Mouse (Mus musculus): ENCODE data around the gene Cpt2.

The Cpt2 gene

DNA sequence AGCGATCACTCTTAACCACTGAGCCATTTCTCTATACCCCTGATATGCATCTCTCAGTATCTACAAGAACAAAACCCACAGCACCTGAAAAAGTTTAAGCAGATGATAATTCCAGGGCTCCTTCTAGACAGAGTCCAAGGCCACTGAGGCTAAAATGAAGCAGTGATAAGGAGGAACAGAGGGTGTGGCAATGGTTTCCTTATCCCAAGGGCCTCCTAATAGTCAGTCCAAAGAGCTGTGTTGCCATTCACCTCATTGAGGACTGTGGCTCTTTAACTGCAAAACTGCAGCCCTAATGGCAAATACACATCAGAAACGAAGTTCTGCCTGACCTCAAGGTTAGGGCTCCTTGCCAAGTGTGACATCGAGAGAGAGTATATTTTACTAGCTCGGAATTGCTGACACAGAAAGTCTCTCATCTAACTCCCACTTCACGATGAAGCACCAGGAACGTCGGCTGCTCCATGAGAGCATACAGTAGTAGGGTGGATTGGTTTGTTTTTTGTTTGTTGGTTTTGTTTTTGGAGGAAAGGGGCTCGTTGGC, 2.2 kb downstream of the Cpt2 start:
- DNase-seq (ENCODE audit: low spot score) = peak; percentile 25

DNA sequence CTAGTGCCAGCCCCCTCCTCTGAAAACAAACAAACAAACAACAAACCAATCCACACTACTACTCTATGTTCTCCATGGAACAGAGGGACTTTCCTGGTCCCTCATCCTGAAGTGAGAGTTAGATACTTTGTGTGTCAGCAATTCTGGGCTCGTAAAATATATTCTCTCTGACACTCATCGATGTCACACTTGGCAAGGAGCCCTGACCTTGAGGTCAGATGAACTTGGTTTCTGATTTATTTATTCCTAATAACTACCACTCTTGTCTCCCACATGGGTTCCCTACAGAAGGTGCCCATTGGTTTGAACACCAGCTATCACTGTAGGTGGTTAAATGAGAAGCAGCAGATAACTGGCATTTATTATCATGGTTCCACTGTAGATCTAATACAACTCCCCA, 3.1 kb downstream of the Cpt2 start:
- DNase-seq (ENCODE audit: low spot score) = no peak

DNA sequence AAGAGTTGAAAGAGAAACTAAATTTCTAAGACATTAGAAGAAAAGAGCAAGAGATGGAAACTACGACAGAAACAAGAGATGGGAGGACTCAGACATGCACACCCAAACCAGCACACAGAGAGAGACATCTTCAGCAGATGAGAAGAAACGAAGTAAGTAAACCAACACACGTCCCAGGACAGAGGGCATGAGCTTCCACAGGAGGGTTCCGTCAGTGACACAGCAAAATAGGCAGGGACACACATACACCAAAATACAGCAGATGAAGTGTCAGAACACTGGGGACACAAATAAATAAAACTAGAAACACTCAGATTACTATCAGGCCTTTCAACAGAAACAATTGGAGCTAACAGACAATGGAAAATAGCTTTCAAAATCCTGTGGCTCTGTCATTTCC, 13.4 kb downstream of the Cpt2 start:
- DNase-seq (ENCODE audit: low spot score) = no peak

DNA sequence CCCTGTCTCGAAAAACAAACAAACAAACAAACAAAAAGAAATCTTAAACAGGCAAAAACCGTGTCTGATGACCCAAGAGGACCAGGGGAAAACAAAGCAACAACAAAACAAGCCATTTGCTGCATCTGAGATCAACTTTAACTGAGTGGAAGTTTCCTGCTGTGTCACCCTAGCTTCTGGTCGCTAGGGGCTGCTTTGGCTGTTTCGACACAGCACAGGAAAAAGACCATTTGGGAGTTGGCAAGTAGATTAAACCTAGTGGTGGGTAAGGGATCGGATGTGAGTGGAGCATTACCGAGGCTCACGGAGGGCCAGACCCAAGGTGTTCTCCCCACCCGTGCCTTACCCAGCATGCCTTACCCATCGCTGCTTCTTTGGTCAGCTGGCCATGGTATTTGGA, 16.8 kb downstream of the Cpt2 start:
- no peak for DNase-seq (ENCODE audit: low spot score)

DNA sequence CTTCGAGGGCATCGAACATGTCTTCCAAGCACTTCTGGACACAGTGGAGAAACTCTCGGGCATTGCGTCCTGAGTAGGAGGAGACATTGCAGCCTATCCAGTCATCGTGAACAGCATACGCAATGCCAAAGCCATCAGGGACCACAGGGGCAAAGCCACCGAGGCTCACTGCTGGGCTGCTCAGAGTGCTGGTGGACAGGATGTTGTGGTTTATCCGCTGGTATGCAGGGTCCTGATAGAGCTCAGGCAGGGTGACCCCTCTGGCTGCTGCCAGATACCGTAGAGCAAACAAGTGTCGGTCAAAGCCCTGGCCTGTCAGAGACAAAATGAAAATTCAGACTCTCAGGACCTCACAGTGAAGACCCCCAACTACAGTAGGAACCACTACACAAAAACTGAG, 19.2 kb downstream of the Cpt2 start:
- DNase-seq (ENCODE audit: low spot score) = no peak

DNA sequence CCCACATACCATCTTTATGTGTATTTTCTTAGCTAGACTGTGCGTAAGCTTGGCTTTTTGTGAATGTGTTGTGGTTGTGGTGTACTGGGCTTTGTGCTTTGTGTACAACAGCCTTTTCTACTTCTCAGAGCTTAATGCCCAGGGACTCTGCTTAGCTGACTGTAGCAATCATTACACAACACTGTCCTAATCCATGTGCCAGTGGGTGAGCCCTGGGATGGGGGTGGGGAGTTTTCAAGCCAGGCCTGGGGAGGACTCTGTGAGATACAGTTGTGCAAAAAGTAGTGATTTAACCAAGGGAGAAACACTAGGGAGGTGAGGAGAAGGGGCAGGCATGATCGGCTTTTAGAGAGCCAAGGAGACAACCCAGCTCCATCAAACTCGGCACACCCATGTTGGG, 23.2 kb downstream of the Cpt2 start:
- DNase-seq (ENCODE audit: low spot score) = no peak

DNA sequence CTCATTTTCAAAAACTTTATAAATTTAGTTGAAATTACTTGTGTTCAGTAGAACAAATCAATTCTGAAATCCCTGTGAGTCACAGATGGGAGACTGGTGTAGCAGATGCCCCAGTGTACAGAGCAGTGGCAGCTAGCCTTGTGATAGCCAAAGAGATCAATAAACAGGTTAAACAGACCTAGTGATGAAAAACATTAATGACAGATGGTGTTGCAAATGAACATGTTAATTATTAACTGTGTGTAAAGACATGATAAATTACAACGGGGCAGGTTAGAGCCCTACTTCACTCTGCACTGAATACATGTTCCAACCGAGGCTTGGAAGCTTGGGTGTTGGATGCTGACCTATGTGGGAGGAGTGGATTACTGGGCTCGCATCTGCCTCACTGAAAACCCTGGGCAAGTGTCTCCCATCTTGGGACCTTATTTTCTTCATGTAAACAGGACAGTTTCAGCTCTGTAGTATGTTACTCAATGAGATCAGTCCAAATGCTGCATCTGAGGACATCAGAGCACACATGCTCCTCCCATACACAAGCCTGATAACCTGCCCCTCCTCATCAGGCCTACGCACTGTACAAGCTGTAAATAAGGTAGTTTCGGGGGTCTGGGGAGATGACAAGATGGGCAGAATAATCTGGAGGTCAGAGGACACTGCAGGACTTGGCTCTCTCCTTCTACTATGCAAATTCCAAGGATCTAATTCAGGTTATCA, 24.0 kb downstream of the Cpt2 start:
- no peak for DNase-seq (ENCODE audit: low spot score)

DNA sequence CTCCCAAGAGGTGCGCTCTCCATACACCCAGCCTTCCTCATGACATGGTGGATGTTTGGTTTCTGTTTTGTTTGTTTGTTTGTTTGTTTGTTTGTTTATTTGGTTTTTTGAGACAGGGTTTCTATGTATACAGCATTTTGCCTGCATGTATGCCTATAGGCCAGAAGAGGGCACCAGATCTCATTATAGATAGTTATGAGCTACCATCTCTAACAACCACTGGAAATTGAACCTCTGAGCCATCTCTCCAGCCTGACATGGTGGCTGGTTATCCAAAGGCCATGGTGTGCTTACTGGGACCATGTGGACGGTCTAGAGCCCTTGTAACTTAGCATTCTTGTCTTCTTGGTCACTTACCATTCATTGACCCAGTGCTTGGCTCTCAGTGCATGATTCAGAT, 30.7 kb downstream of the Cpt2 start:
- DNase-seq (ENCODE audit: low spot score) = no peak

DNA sequence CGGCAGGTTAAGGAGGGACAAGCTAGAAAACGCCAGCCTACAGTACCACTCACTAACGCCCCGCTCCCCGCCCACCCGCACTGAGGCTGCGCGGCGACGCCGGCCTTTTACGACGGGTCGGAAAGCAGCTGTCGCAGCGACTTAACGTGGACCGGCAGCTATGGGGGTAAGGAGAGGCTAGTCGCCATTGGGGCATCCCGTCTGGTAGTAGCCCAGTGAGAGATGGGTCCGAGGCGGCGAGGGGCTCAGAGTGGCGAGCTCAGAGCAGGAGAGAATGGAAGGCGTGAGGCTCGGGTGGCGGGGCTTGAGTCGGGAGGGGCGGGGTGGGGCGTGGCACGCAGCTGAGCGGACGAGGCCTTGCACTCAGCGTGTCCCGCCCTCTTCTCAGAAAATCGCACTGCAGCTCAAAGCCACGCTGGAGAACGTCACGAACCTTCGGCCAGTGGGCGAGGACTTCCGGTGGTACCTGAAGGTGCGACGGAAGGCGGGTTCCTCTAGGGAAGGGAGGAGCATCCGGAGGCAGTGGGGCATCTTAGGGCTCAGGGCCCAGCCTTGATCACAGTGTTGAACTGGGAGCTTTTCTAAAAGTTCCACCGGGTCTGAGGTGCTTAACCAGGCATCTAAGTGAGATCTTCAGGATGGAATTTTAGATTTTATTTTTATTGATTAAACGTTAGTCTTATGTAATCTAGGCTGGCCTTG, 33.5 kb downstream of the Cpt2 start, which contains the start of gene 0610037L13Rik:
0610037L13Rik (plus strand) TSS at position 83 of the 702 bp plus-strand sequence.
- DNase-seq (ENCODE audit: low spot score) = peak; percentile 94

DNA sequence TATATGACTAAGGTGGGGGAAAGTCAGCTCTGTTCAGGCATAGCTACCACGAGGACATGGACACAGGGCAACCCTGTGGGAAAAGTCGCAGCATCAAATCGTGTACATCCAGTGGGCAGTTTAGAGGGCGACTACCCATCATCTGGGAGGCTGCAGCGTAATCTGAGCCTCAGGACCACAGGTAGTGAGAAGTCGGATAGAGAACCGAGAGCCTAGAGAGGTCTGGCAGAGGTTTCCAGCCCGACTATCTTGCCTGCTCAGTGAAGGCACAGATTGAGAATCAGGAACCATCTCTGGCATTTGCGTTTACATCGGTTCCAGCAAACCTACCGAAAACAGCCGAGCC, 34.1 kb downstream of the Cpt2 start:
- no peak for DNase-seq (ENCODE audit: low spot score)

DNA sequence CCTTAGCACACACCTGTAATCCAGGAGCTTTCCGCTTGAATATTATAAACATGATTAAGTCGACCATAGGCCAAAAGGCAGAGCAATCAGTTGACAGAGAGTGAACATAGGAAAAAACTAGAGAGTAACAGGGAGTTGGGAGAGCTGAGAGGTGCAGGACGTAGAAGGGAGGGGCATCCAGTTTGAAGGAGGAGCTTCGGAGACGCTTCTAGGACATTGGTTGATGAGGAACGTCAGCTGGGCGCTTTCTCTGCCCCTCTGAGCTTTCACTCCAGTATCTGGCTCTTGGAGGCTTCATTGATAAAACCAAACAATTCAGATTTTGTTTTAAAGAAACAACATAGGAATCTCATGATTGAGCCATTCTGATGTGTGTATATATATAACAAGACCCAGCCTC, 37.0 kb downstream of the Cpt2 start:
- DNase-seq (ENCODE audit: low spot score) = no peak

DNA sequence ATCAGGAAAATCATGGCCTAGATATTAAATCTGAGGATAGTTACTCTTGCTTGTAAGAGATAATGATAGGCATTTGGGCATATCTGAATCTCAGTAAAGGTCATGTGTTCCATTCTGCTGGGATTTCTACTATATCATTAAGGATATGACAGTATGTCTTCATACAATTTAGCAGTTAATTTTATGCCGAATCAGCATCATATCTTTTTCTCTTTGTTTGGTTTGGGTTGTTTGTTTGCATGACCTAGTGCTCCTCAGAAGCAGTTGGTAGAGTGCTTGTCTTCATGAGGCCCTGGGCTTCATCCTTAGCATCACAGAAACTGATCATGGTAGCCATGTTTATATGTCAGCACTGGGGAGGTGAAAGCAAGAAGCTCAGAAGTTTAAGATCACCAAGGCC, 41.8 kb downstream of the Cpt2 start:
- no peak for DNase-seq (ENCODE audit: low spot score)

DNA sequence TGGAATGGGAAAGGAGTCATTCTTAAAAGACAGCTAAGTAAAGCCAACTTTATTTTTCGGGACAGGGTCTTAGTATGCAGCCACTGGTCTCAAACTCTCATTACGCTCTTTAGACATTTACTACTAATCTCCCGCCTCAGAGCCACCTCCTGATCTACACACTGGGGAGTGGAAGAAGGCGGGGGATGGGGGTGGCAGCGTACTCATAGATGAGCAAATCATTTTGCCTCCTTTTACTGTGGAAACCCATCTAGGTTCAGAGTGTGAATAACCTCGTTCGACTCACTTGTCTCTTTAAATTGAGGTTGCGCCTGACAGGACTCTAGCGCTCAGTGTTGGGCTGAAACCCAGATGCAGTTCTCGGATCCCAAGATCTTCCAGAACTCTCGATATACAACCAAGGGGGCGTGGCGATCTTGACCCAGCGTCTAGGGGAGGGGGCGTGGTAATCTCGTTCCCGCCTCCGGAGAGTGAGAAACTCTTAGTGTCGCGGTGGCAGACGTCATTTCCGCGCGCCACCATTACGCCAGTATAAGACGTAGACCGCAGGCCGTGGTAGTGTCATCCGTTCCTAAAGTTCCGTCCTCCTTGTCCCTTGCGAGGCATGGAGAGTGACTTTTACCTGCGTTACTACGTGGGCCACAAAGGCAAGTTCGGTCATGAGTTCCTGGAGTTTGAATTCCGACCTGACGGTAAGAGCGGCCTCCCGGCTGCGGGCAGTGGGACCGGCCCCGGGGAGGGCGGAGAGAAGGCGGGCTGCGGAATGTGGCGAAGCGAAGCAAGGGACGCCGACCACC, 44.0 kb downstream of the Cpt2 start, which contains the start of gene Magoh:
Magoh (plus strand) TSS at position 502 of the 797 bp plus-strand sequence.
- DNase-seq (ENCODE audit: low spot score) = peak; percentile 99

DNA sequence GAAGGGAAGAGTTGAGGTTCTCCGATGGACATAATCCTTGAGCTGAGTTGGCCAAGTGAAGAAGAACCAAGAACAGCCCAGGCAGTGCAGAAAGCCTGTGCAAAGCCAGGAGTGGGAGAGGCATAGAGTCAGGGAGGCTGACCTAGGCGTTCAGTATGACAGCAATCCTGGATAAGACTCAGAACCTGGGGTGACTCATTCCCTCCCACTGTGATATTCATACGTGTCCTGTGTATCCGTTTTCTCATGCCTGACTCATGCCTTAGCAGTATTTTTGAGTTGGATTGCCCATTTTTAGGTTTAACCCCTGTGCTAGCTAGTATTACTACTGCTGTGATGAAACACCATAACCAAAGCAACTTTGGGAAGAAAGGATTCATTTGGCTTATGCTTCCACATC, 58.5 kb downstream of the Cpt2 start:
- DNase-seq (ENCODE audit: low spot score) = no peak

DNA sequence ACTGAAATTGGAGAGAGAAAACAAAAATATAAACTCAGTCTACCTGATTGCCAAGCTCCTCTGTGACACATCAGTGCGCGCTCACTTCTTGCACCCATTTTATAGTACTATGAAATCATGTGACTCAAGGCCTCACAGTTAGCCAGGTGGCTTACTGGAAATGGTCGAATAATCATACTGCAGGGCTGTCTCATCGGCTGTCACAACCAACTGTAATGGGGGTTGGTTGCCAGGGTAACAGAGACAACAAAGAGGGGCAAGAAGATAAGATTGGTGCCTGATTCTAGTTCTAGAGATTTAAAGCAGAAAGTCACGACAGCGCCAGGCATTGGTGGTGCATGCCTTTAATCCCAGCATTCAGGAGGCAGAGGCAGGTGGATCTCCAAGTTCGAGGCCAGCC, 64.4 kb downstream of the Cpt2 start:
- no peak for DNase-seq (ENCODE audit: low spot score)

DNA sequence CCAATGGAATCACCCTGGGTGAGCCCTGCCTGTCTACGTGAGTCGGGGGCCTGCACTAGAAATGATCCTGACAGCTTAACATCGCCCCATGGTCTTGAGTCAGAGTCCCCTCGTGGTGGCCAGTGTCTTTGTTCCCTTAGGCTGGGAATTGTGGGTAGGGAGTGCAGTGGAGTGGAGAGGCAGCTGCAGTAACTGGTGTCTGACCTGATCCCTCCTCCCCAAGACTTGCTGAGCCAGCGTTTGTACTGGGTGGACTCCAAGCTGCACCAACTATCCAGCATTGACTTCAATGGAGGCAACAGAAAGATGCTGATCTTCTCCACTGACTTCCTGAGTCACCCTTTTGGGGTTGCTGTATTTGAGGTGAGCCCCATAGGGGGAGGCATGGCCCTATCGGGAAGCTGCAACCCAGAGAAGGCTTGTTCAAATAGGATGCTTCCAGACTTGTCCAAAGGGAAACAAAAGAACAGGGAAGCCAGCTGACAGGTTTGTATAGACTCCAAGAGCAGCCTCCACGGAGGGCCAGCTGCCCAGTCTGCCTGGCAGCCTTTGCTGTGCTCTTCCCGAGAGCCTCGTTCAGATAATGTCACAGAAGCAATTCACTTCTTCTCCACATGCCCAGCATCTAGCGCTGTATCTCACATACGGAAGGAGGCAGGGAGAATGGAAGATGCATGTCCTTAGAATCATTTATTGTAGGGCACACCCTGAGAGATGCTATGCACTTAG, 66.3 kb downstream of the Cpt2 start:
- no peak for DNase-seq (ENCODE audit: low spot score)
